Mouse (Mus musculus) liver, embryonic 13.5 days (tissue): ENCODE results near the gene Amy1. TPM values are rescaled to one million over a fixed set of nuclear protein-coding genes. Genes with fewer than 3 reads are reported as not detected.
"Not testable (repeated sequence)": the region's sequence is repeated elsewhere in the genome, so short reads cannot be mapped to it uniquely, and the experiment has no call there.

Source experiments
- ATAC-seq: fragments of 200-750 bp; cut with Nextera tagmentation; 2 replicates; pipeline ENCODE4 v1.8.0; 2017; ENCODE audit warnings: low read depth, mild to moderate bottlenecking, moderate number of reproducible peaks, moderate library complexity
- DNase-seq: peaks from one replicate; pipeline ENCODE4 v3.0.0; 2022
- H3K27ac ChIP-seq: fragments of 300-500 bp; sonication (generic); 2 replicates; pipeline ENCODE4 v1.5.1; 2015; ENCODE audit warnings: moderate library complexity, mild to moderate bottlenecking, inconsistent platforms
- H3K27me3 ChIP-seq: fragments of 300-500 bp; sonication (generic); 2 replicates; pipeline ENCODE4 v1.6.1; 2015; ENCODE audit warnings: mild to moderate bottlenecking, inconsistent platforms
- H3K36me3 ChIP-seq: fragments of 300-500 bp; sonication (generic); 2 replicates; pipeline ENCODE4 v1.6.1; 2015; ENCODE audit warnings: mild to moderate bottlenecking, inconsistent platforms
- H3K4me1 ChIP-seq: fragments of 300-500 bp; sonication (generic); replicated peaks from 2 replicates; pipeline ENCODE4 v1.6.1; 2015; ENCODE audit warnings: inconsistent platforms
- H3K4me2 ChIP-seq: fragments of 300-500 bp; sonication (generic); 2 replicates; pipeline ENCODE4 v1.6.1; 2015; ENCODE audit warnings: inconsistent platforms, mild to moderate bottlenecking, moderate library complexity
- H3K4me3 ChIP-seq: fragments of 300-500 bp; sonication (generic); replicated peaks from 2 replicates; pipeline ENCODE4 v1.5.1; 2015; ENCODE audit warnings: mild to moderate bottlenecking, inconsistent platforms
- H3K9ac ChIP-seq: fragments of 300-500 bp; sonication (generic); 2 replicates; pipeline ENCODE4 v1.6.1; 2015; ENCODE audit warnings: mild to moderate bottlenecking, inconsistent platforms
- H3K9me3 ChIP-seq: fragments of 300-500 bp; sonication (generic); replicated peaks from 2 replicates; pipeline ENCODE4 v1.6.1; 2016; ENCODE audit warnings: inconsistent platforms
- WGBS: fragments of 180-500 bp; shearing (Covaris S2); methylation state at CpG from one replicate; pipeline ENCODE4 v1.1.7; 2015; ENCODE audit not compliant: insufficient replicate concordance; 5-methylcytosine and 5-hydroxymethylcytosine counted together
- polyA plus RNA-seq: library from polyadenylated mRNA; unstranded; fragments of >200 nt; fragmentation: Nextera tagmentation; extraction: Ambion mirVana; gene quantifications from 2 replicates; pipeline ENCODE4 v1.2.1, GENCODE M21; 2015

Gene Amy1
- polyA plus RNA-seq, 1 experiment from 2014 or later: 6.5 TPM

DNA sequence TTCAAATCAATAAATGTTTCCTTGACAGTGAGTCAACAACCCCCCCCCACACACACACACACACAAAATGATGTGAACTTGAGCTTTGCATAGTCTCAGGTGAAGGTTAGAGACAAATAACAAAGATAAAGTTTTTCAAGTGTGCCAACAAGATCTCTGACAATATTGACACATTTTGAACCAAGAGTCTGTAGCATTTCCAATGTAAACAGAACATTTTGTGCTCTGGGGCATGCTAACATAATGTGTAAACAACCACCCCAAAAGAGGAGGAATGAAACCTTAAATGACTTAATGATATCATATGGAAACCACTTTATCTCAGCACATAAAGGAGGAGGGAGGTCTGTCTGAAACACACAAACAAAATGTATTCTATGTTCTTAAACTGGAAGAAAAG is 66.8 kb downstream of the Amy1 start:
- H3K4me3 ChIP-seq: no peak overlapping the region
- no peaks in the 10 kb centered on the region for H3K36me3 ChIP-seq
- no peaks in the 10 kb centered on the region for H3K9me3 ChIP-seq
- H3K4me1 ChIP-seq: no peaks in the 10 kb centered on the region
- no peaks in the 10 kb centered on the region for H3K27me3 ChIP-seq
- H3K9ac ChIP-seq: no peak overlapping the region
- ATAC-seq: no peak
- H3K4me2 ChIP-seq: no peak overlapping the region
- no peak overlapping the region for H3K27ac ChIP-seq
- no peak for DNase-seq

DNA sequence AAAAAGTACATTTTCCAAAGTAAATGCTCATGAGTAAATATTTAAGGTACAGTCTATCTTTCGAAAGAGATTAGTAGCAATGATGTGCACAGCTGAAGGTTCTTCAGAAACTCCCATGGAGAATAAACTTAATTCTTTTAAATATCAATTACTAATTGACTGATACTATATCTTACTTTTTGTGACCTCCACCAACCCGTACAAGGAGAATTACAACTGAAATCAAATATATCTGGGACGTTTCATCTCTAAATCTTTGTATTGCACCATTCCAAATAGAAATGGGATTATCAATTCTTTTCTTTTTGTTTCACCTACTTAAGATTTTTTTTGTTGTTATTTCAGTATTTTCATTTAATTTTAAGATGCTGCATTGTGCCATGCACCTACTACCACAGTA is 74.2 kb downstream of the Amy1 start, which contains the start of gene Amy2a1:
Gene Amy2a1, minus strand, starts transcription at position 101 of the 400 bp plus-strand sequence.
- DNase-seq, H3K27me3 ChIP-seq, H3K9ac ChIP-seq, H3K27ac ChIP-seq, H3K4me1 ChIP-seq, H3K9me3 ChIP-seq, H3K4me3 ChIP-seq, ATAC-seq, H3K4me2 ChIP-seq, H3K36me3 ChIP-seq: not testable (repeated sequence)
- 72% methylated on average over 3 of the region's 3 CpGs for WGBS

Other genes with a start within 250 kb of the Amy1 start
- gene Amy2a1, start 74.3 kb downstream of the Amy1 start, polyA plus RNA-seq: 1.6 and 4.7 TPM in 2 replicates
- gene Rnpc3, start 23.4 kb upstream of the Amy1 start, polyA plus RNA-seq: 18.5 and 24.3 TPM in 2 replicates